In genomic region chr8:56706941-56707706, GRCm38 (mm10) we compare ENCODE assay signal across 10 mouse cellular contexts.
DNase-seq lines count a peak whose midpoint lies in the region; ATAC-seq and TF ChIP-seq lines count a peak whose summit lies in the region.
"Had no signal": no experiment of that assay in that cellular context is flagged by ENCODE, and none has a peak within 500 bp of the region (broad histone marks: within the 10 kb centered on the region; RNA-seq: fewer than 3 reads in every experiment).

No protein-coding gene starts in this region.

- no peaks in the 10 kb centered on the region for H3K4me1 ChIP-seq in forebrain, postnatal 0 days (ENCODE audit: insufficient read depth)
- no peaks in the 10 kb centered on the region; the same call in 1 of the 2 replicates for H3K4me1 ChIP-seq in limb, embryonic 14.5 days (ENCODE audit: control insufficient read depth, insufficient read depth, low read length)
- H3K4me1 ChIP-seq in stomach, embryonic 16.5 days (ENCODE audit: control insufficient read depth, insufficient read depth, low read length) = peaks cover 10% of the 10 kb centered on the region; the same call in 1 of the 2 replicates

- ATAC-seq in forebrain, postnatal 0 days = peak; percentile 84
- no peak for ATAC-seq in limb, embryonic 14.5 days (ENCODE audit: low FRiP score, low read depth)
- peak; percentile 82 for ATAC-seq in stomach, embryonic 16.5 days (ENCODE audit: insufficient read depth, low FRiP score)

- peak; percentile 17 to 26 for DNase-seq in right cerebral cortex, postnatal 10 days (ENCODE audit: low spot score in 2 of 2)
- no peak for DNase-seq in right cerebral cortex, postnatal 25 days
- DNase-seq in forebrain, postnatal 0 days = peak; percentile 59
- DNase-seq in limb, embryonic 14.5 days (ENCODE audit: low spot score) = peak; percentile 37
- no peak for DNase-seq in heart, adult 9 months (ENCODE audit: low spot score in 2 of 2)
- DNase-seq in c-Kit-positive CD71-positive TER-119-positive erythroid progenitor cells, embryonic 14.5 days (ENCODE audit: low spot score) = no peak
- DNase-seq in heart, postnatal 4 days = no peak
- DNase-seq: thymus, postnatal 4 days had no signal

- peak overlapping the region; percentile 6; the same call in 1 of the 2 replicates for H3K9ac ChIP-seq in forebrain, postnatal 0 days
- H3K9ac ChIP-seq in limb, embryonic 14.5 days (ENCODE audit: low read depth, low read length, severe bottlenecking) = no peak overlapping the region
- no peak overlapping the region for H3K9ac ChIP-seq in stomach, embryonic 16.5 days (ENCODE audit: low read length)

- no peak for TF ChIP-seq POLR2A in limb, embryonic 14.5 days (IDR thresholded peaks at IDR 0.05; ENCODE audit: borderline replicate concordance, extremely low read depth, insufficient read depth, insufficient read length)

- H3K9me3 ChIP-seq in forebrain, postnatal 0 days (ENCODE audit: low read length) = no peaks in the 10 kb centered on the region
- H3K9me3 ChIP-seq in limb, embryonic 14.5 days (ENCODE audit: control insufficient read depth, low read length) = no peaks in the 10 kb centered on the region
- H3K9me3 ChIP-seq in stomach, embryonic 16.5 days (replicated peaks; ENCODE audit: control insufficient read depth, low read length) = no peaks in the 10 kb centered on the region

- H3K4me2 ChIP-seq in forebrain, postnatal 0 days (ENCODE audit: low read depth) = peak overlapping the region; percentile 40
- peak overlapping the region; percentile 26 for H3K4me2 ChIP-seq in limb, embryonic 14.5 days (replicated peaks; ENCODE audit: low read depth, low read length, severe bottlenecking)
- no peak overlapping the region for H3K4me2 ChIP-seq in stomach, embryonic 16.5 days (ENCODE audit: low read depth, low read length)

- H3K27ac ChIP-seq in forebrain, postnatal 0 days (ENCODE audit: low read depth, low read length) = no peak overlapping the region
- H3K27ac ChIP-seq in limb, embryonic 14.5 days (replicated peaks; ENCODE audit: low read depth, low read length) = no peak overlapping the region
- H3K27ac ChIP-seq in stomach, embryonic 16.5 days (ENCODE audit: low read length) = no peak overlapping the region
- H3K27ac ChIP-seq: kidney, postnatal 0 days had no signal

- no peaks in the 10 kb centered on the region for H3K36me3 ChIP-seq in forebrain, postnatal 0 days (ENCODE audit: insufficient read depth)
- no peaks in the 10 kb centered on the region for H3K36me3 ChIP-seq in limb, embryonic 14.5 days (ENCODE audit: control insufficient read depth, insufficient read depth, low read length)
- H3K36me3 ChIP-seq in stomach, embryonic 16.5 days (ENCODE audit: control insufficient read depth, insufficient read depth, low read length) = no peaks in the 10 kb centered on the region

- 9% methylated on average over 14 of the region's 14 CpGs for WGBS in forebrain, postnatal 0 days
- 17% methylated on average over 14 of the region's 14 CpGs for WGBS in limb, embryonic 14.5 days
- WGBS in stomach, embryonic 16.5 days = 31% methylated on average over 14 of the region's 14 CpGs

- peak overlapping the region; percentile 15 for H3K4me3 ChIP-seq in forebrain, postnatal 0 days (ENCODE audit: low read depth, low read length)
- H3K4me3 ChIP-seq in limb, embryonic 14.5 days (replicated peaks; ENCODE audit: low read length) = no peak overlapping the region
- no peak overlapping the region for H3K4me3 ChIP-seq in stomach, embryonic 16.5 days (replicated peaks; ENCODE audit: low read length)

- no peak for TF ChIP-seq CTCF in forebrain, postnatal 0 days (IDR thresholded peaks at IDR 0.05; ENCODE audit: low read depth)

- H3K27me3 ChIP-seq in forebrain, postnatal 0 days (ENCODE audit: insufficient read depth, low read length) = no peaks in the 10 kb centered on the region
- H3K27me3 ChIP-seq in limb, embryonic 14.5 days (ENCODE audit: control insufficient read depth, insufficient read depth, low read length) = no peaks in the 10 kb centered on the region
- H3K27me3 ChIP-seq in stomach, embryonic 16.5 days (ENCODE audit: control insufficient read depth, insufficient read depth, low read length) = no peaks in the 10 kb centered on the region

Comparison
In these comparisons a context has a peak if more than half of its experiments do, and no peak if none do; other contexts are left out.
1. DNase-seq: peak in right cerebral cortex, postnatal 10 days (2 of 2), forebrain, postnatal 0 days (single experiment) and limb, embryonic 14.5 days (single experiment); none in right cerebral cortex, postnatal 25 days (single experiment), heart, adult 9 months (0 of 2), c-Kit-positive CD71-positive TER-119-positive erythroid progenitor cells, embryonic 14.5 days (single experiment) and heart, postnatal 4 days (single experiment).